Comparison of ENCODE assay signal across 8 mouse cellular contexts in the genomic region with DNA sequence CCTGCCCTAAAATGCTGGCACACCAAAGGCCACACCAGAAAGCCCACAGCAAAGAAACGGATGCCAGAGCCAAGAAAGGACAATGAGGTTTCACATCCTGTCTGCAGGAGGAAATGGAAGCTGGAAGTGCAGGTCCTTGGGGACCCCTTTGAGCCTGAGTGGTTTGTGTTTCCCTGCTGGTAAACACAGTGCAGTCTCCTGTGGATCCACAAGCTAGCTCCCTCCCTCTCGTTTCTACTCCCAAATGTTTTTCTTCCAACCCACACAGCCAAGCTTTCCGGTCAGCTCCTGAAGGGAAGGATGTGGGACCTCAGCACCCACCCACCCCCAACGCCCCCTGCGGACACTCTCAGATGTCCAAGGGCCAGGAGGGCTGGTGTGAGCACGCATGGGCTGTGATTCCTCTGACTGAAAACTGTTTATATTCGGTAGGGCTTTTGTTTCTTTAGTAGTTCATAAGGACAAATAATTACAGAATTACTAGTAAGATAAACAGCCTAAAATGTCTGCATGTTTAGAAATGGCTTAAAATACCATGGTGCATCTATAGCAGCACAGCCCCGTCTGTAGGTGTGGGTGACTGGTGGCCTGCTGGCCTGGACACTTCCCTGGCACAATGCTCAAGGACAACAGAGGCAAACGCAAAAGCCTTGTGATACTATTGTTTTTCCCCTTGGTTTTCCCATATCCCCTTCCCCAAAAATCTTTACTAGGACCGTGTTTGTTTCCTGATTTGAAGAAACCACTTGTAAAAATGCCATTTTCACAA. TPM values are rescaled to one million over a fixed set of nuclear protein-coding genes. Genes with fewer than 3 reads are reported as not detected.
DNase-seq lines count a peak whose midpoint lies in the region; ATAC-seq and TF ChIP-seq lines count a peak whose summit lies in the region.

No protein-coding gene starts in this region.

- DNase-seq in B cell, adult 2 months: peak; percentile 55 to 62
- peak; percentile 42 for DNase-seq in adrenal gland, postnatal 10 days
- peak; percentile 52 for DNase-seq in gastrocnemius, postnatal 14 days
- DNase-seq in lung, postnatal 0 days (ENCODE audit: low spot score): peak; percentile 83
- DNase-seq in layer of hippocampus, adult 8-10 months (ENCODE audit: low spot score in 2 of 2): no peak

- TF ChIP-seq CTCF in intestine, postnatal 0 days (IDR thresholded peaks at IDR 0.05; ENCODE audit: low read depth): peak; percentile 35
- TF ChIP-seq CTCF in lung, postnatal 0 days (IDR thresholded peaks at IDR 0.05): no peak; the same call in 1 of the 2 replicates

- no peak overlapping the region for H3K4me2 ChIP-seq in intestine, postnatal 0 days (replicated peaks; ENCODE audit: low read depth)
- no peak overlapping the region for H3K4me2 ChIP-seq in lung, postnatal 0 days (replicated peaks; ENCODE audit: low read depth, low read length)

- 35% methylated on average over 10 of the region's 10 CpGs for WGBS in intestine, postnatal 0 days
- 21% methylated on average over 10 of the region's 10 CpGs for WGBS in lung, postnatal 0 days

- H3K4me3 ChIP-seq in intestine, postnatal 0 days (ENCODE audit: low read depth, low read length): no peak overlapping the region
- H3K4me3 ChIP-seq in lung, postnatal 0 days (ENCODE audit: low read depth, low read length): no peak overlapping the region

- H3K4me1 ChIP-seq in intestine, postnatal 0 days (replicated peaks; ENCODE audit: control insufficient read depth, insufficient read depth, low read length): peaks cover 4% of the 10 kb centered on the region
- H3K4me1 ChIP-seq in lung, postnatal 0 days (ENCODE audit: insufficient read depth, low read depth, low read length): peaks cover 11% of the 10 kb centered on the region

- intact Hi-C loops in gastrocnemius, postnatal 14 days (cut with DNase I; ENCODE audit: low total_unique reads): loop anchor here (5.0 kb wide), 1 partner anchor 38 kb away; no protein-coding TSS in a partner anchor

- ATAC-seq in intestine, postnatal 0 days: no peak
- peak; percentile 81 for ATAC-seq in lung, postnatal 0 days
- no peak for ATAC-seq in erythroid progenitor cell, adult 5-6 weeks (replicated peaks; ENCODE audit: low FRiP score, poor library complexity, severe bottlenecking)
- no peak for ATAC-seq in cerebellum, adult (ENCODE audit: insufficient number of reproducible peaks, low FRiP score, low TSS enrichment)

- TF ChIP-seq EP300 in lung, postnatal 0 days (IDR thresholded peaks at IDR 0.05): 0 out of 2 replicates have a peak, but pooled peaks have one; percentile 11

- peaks cover 10% of the 10 kb centered on the region; the same call in 1 of the 2 replicates for H3K36me3 ChIP-seq in intestine, postnatal 0 days (ENCODE audit: control insufficient read depth, insufficient read depth)
- H3K36me3 ChIP-seq in lung, postnatal 0 days (ENCODE audit: insufficient read depth, low read length): peaks cover 3% of the 10 kb centered on the region; the same call in 1 of the 2 replicates

- H3K9ac ChIP-seq in intestine, postnatal 0 days (ENCODE audit: low read depth, low read length): no peak overlapping the region
- no peak overlapping the region for H3K9ac ChIP-seq in lung, postnatal 0 days (replicated peaks; ENCODE audit: low read depth)

- H3K27me3 ChIP-seq in intestine, postnatal 0 days (replicated peaks; ENCODE audit: control insufficient read depth, insufficient read depth, low read length): no peaks in the 10 kb centered on the region
- no peaks in the 10 kb centered on the region for H3K27me3 ChIP-seq in lung, postnatal 0 days (replicated peaks; ENCODE audit: insufficient read depth, low read length)

- H3K9me3 ChIP-seq in intestine, postnatal 0 days (ENCODE audit: control insufficient read depth): no peaks in the 10 kb centered on the region
- H3K9me3 ChIP-seq in lung, postnatal 0 days (ENCODE audit: low read length): no peaks in the 10 kb centered on the region

- peak overlapping the region; percentile 46; the same call in 1 of the 2 replicates for H3K27ac ChIP-seq in intestine, postnatal 0 days (ENCODE audit: low read depth, low read length)
- H3K27ac ChIP-seq in lung, postnatal 0 days (ENCODE audit: low read length): peak overlapping the region; percentile 70

RNA-seq across cellular contexts. Expression of gene Mpzl1, which starts 44.9 kb away (rescaled TPM):
- total RNA-seq in adrenal gland, postnatal 10 days (2021): 10 to 100 TPM; 46.1 to 56.6 TPM
- 10 to 100 TPM; 23.8 to 25.6 TPM for total RNA-seq in gastrocnemius, postnatal 14 days (2021)
- polyA plus RNA-seq in intestine, postnatal 0 days (2015; fragmentation: Nextera tagmentation; extraction: Ambion mirVana): 53.3 and 56.3 TPM in 2 replicates
- polyA plus RNA-seq in lung, postnatal 0 days (2015; fragmentation: Nextera tagmentation; extraction: Ambion mirVana): 136 and 149 TPM in 2 replicates
- 2.9 and 31.0 TPM in 2 replicates for total RNA-seq in erythroid progenitor cell, adult 5-6 weeks (2015; ENCODE audit: low replicate concordance)
- total RNA-seq in erythroid progenitor cell, adult 5-6 weeks (2017; ENCODE audit: low replicate concordance): 3.0 TPM in 1 of 2 replicates, not detected in the other
- total RNA-seq in layer of hippocampus, adult 8-10 months (2022): 10 to 100 TPM; 25.9 to 38.3 (median 31.6) TPM

Comparison
In these comparisons a context has a peak if more than half of its experiments do, and no peak if none do; other contexts are left out.
1. DNase-seq: peak in B cell, adult 2 months (2 of 2), adrenal gland, postnatal 10 days (single experiment), gastrocnemius, postnatal 14 days (single experiment) and lung, postnatal 0 days (single experiment); none in layer of hippocampus, adult 8-10 months (0 of 2).